Mouse (Mus musculus): ENCODE measurements around the gene Ckb.
"Not testable (repeated sequence)": the region's sequence is repeated elsewhere in the genome, so short reads cannot be mapped to it uniquely, and the experiment has no call there.

Gene Ckb

GRCm38 (mm10) chr12:111672176-111672575, at the start of gene Ckb:
Gene Ckb, minus strand, starts transcription at chr12:111672338.
- peak; percentile 33 to 51 for DNase-seq

GRCm38 (mm10) chr12:111720222-111720621, 48.1 kb upstream of the Ckb start:
- no peak for DNase-seq

DNA sequence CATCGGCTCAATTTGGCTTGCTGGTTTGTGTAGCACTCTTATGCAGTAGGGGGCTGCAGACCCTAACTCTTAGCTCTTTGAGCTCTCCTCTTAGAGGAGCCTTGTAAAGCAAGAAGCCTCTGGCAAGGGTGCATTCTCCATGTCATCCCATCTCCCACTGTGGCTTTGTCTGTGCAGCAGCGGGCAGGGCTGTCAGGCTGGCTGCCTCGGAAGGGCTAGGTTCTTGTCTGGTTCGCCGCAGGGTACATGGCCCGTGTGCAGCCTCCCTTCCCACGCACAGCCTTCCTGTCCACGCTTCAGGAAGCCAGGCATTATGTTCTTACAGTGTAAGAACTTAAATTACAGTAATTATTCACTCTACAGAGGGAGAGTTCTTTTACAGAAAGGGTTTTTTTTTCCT, 46.5 kb upstream of the Ckb start:
- DNase-seq: no peak

- no peak for DNase-seq
Observed at GRCm38 (mm10) chr12:111716505-111716904, 44.4 kb upstream of the Ckb start.

DNA sequence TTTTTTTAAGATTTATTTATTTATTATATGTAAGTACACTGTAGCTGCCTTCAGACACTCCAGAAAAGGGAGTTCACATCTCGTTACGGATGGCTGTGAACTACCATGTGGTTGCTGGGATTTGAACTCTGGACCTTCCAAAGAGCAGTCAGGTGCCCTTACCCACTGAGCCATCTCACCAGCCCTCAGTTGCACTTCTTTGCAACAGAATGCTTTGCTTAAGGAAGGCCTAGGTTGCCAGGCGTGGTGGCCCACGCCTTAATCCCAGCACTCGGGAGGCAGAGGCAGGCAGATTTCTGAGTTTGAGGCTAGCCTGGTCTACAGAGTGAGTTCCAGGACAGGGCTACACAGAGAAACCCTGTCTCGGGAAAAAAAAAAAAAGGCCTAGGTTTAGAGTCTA, 41.7 kb upstream of the Ckb start:
- DNase-seq: not testable (repeated sequence)

DNA sequence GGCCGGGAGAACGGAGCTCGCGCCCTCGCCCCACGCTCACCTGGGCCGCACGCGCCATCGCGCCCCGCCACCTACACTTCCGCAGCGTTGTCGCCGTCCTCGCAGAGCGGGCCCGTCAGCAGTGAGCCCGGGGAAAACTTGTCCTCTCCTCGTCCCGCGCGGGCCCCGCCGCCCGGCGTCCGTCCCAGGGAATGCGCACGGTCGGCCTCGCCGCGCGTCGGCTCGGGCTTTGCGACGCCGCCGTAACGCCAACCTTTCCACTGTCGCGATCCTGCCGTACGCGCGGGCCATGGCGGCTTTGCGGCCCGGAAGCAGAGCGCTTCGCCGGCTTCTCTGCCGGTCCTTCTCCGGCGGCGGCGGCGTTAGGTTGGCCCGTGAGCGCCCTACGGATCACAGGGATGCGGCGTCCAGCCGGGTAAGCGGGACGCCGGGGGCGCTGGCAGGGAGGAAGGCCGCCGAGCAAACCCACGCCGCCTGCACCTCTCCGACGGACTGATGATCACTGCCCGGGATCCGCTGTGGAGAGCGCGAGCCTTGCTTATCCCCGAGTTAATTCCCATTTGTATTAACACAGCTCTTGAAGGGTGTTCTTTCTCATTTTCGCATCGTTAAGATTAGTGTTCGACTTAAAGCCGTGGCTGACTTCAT, 41.0 kb upstream of the Ckb start, which contains the start of the genes Bag5 and Apopt1:
Gene Bag5, minus strand, starts transcription at position 254 of the 648 bp plus-strand sequence.
Gene Apopt1, plus strand, starts transcription at position 258 of the 648 bp plus-strand sequence.
- DNase-seq: peak; percentile 93 to 95

DNA sequence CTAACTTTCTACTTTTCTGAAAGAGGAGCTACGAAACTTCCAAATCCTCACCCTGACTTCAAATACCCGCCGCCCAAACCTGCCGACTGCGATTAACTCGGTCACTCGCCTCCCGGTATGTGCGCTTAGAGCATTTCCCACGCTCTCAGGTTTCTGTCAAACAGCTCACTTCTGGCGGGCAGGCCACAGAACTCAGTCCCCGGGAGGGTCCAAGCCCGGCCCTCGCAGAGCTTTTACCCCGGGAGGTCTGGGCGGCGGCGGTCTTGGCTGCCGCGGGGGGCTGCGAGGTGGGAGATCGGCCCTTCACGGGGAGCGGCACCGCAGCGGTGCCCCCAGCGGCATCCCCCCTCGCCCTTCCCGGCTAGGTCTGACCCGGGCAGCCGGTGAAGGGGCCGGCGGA, 40.3 kb upstream of the Ckb start:
- no peak for DNase-seq

GRCm38 (mm10) chr12:111710091-111710490, 38.0 kb upstream of the Ckb start:
- no peak for DNase-seq

DNA sequence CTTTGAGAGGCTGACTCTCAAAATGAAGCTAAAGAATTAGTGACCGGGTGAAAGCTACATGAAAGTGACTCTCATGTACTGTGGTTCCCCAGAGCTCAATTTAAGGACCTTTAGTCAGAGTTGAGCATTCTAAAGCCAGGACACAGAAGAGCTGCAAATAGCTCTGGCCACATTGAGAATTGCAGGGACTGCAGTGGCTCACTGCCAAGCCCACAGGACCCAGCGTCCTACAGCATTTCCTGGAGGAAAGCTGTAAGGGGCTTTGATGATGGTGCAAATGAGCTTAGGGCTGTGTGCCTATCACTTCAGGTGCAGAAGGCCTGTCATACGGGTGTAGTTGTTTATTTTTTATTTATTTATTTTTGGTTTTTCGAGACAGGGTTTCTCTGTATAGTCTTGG, 36.0 kb upstream of the Ckb start:
- no peak for DNase-seq

DNA sequence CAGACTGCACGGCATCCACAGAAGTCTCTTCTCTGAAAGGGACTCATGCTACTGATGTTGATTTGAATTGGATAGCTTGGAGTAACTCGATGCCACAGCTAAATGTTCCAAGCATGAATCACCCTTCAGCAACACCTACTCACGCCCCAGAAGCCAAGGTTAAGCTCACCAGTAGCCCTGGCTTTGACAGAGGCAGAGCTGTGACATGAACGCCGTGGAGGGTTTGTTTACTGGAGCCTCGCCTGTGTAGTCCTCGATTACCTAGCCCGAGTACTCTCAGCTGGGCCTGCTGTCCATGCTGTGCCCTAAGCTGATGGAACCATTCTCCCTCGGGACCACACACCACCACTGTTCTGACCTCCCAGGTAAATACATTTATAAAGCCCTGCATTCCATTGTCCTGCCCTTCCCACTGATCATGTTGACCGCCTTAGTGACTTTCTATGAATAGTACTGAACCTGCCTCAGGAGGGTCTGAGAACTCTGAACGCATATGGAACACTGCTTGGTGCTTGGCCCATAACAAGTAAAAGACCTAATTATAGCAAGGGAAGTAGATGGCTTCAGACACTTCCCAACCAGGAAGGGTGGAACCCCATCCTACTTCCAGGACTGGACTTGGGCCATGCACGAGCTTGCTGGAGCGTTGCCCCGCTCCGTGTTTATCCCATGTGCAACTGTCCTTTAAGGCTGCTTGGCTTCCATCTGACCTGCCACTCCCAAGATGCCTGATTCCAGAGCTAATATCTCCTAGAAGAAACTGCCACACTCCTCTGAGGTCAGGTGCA, 33.2 kb upstream of the Ckb start:
- DNase-seq: no peak

DNA sequence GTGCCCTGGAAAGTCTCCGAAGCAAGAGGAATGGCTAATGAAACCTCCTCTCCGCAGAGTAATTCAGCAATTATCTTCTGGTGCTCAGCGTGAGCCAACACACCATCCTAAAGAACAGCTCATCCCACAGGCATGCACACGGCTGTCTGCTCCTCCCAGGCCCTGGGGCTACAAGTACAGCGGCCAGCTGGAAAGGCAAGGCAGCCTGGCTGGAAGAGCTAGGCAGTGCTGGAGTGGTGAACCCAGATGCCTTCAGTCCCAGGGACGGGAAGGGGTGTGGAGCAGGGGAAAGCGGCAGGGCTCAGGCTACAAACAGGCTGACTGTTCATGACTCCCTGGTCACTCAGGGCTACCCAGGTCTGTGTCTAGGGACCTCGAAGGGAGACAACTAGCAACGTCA, 32.5 kb upstream of the Ckb start:
- no peak for DNase-seq

- DNase-seq: no peak
Observed at GRCm38 (mm10) chr12:111703301-111703700, 31.2 kb upstream of the Ckb start.

DNA sequence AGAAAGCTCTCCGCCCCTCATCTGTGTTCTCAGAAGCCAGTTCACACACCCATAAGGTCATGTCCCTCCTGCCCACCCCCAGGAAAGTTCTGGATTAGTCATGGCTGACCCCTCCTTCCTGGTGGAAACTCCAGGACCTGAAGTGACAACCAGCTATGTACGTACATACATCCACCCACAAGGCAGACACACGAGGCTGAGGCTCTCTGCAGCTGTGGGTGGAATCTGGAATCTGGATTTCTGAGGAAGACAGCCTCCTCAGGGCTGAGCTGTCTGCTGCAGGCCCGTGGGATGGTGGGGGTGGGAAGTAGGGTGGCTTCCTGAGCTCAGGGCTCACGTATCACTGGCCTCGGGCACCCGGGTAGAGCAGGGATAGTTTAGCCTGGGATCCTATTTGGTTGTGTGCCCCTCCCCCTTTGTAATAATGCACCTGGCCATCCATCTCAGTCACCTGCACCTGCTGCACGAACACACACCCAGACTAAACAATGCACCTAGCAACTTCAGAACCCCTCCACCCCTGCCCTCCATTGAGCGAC, 28.9 kb upstream of the Ckb start:
- no peak for DNase-seq

GRCm38 (mm10) chr12:111699542-111699941, 27.4 kb upstream of the Ckb start:
- no peak for DNase-seq

- DNase-seq: no peak
Observed at GRCm38 (mm10) chr12:111698346-111698913, 26.3 kb upstream of the Ckb start.

DNA sequence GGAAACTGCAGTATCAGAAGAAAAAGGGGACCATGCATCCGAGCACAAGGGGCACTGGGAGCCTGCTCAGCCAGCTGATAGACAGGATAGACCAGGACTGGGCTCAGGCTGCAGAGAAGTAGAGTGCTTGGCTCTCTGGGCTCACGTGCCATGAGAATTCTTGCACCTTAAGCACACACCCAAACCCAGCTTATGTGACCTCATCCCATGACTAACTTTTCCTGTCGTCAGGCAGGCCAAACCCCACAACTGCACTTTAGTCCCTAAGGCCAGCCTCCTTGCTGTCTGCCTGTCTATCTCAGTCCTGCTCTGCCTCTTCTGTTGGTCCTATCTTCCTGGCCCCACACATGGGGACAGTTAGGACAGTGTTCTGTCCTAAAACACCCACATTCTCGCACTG, 25.6 kb upstream of the Ckb start:
- no peak for DNase-seq

GRCm38 (mm10) chr12:111696239-111696638, 24.1 kb upstream of the Ckb start:
- DNase-seq: peak; percentile 70

GRCm38 (mm10) chr12:111694880-111695804, 23.0 kb upstream of the Ckb start:
- peak in 1 of 2 experiments; percentile 27 for DNase-seq

DNA sequence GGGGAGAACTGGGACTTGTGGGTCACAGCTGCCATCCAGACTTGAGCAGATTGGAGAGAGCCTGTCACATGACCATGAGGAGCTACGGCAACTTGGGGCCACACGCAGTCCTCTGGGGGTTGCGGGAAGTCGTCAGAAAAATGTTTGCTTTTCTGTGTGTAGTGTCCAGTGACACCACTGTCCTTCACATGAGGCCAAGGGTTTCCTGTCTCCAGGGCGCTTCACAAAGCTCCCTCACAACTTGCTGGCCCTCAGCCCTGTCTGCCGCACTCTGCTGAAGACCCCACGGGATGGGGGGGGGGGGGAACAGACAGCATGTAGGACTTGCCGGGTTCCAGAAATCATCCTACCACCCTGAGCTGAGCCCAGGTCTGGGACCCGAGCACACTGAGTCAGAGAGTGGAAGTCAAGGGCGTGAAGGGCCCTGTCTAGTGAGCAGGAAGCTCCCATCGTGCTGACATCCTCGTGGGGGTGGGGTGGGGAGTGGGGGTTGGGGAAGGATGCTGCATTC, 22.2 kb upstream of the Ckb start:
- DNase-seq: peak in 1 of 2 experiments; percentile 44

DNA sequence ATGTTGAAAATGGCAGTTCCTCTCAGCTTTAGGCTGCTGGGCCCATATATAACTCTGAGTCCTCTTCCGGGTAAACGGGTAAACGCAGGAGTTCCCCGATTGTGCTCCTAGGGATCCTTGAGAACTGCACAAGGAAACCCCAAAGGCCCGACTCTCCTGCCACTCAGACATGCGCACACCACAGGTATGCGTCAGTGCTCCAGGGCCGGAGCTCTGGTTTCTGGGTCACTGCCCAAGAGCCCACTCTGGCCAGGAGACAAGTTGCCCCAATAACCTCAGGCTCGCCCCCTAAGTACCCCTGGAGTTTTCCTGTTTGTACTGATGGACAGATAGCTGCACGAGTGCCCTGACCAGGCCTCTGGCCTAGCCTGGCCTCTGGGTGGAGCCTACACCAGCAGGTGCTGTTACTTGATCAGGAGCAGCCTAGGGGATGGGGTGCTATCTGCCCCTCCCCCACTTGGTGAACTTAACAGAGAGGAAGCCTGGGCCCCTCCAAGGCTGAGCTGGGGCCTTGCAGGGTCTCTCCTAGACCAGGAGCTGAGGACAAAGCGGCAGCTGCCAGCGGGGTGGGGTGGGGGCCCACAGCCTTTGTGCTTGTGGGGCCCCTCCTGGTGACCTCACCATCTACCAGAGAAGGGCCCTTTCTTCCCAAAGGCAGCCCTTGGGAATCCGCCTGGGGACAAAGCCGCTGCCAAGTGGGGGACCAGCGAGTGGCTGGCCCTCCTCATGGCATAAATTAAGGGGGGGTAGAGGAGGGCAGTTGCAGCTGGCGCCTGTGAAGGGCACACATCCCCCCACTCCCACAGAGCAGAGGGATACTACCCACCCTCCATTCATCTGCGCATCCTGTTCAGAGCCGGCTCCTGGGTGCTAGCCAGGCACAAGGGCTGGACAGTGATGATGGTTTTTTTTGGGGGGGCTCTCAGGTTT, 21.5 kb upstream of the Ckb start:
- DNase-seq: peak in 1 of 2 experiments; percentile 34

- peak in 1 of 2 experiments; percentile 26 for DNase-seq
Observed at GRCm38 (mm10) chr12:111692899-111693298, 20.8 kb upstream of the Ckb start.
